Mouse (Mus musculus) ES-E14 (cell line): ENCODE data around the gene Gna14. TPM values are rescaled to one million over a fixed set of nuclear protein-coding genes. Genes with fewer than 3 reads are reported as not detected.

ENCODE experiments used
- DNase-seq: peaks from one replicate; pipeline ENCODE4 v3.0.0-alpha.2; 2013; ENCODE audit warnings: low read depth, low spot score
- H3K27ac ChIP-seq: 2 replicates; pipeline ENCODE4 v1.5.1; 2012; ENCODE audit warnings: low read depth, mild to moderate bottlenecking, low read length, moderate library complexity, mixed read lengths; ENCODE audit not compliant: poor library complexity, insufficient read depth, severe bottlenecking
- H3K36me3 ChIP-seq: 2 replicates; pipeline ENCODE4 v1.6.1; 2012; ENCODE audit warnings: mild to moderate bottlenecking, low read length, moderate library complexity, mixed read lengths; ENCODE audit not compliant: control insufficient read depth, poor library complexity, insufficient read depth, severe bottlenecking
- H3K4me1 ChIP-seq, 2 experiments: fragments of 150-350 bp in 1 of 2; sonication (generic) in 1 of 2; 2 replicates each; pipeline ENCODE4 v1.6.1; 2012; ENCODE audit warnings: low read length in 2 of 2, mild to moderate bottlenecking in 1 of 2, mixed read lengths in 1 of 2; ENCODE audit not compliant: control insufficient read depth in 2 of 2, insufficient read depth in 2 of 2, poor library complexity in 1 of 2
- H3K4me3 ChIP-seq, 2 experiments: fragments of 150-350 bp in 1 of 2; sonication (generic) in 1 of 2; 2 replicates each; pipeline ENCODE4 v1.5.1; 2012; ENCODE audit warnings: low read length in 2 of 2, low read depth in 1 of 2, mild to moderate bottlenecking in 1 of 2, mixed read lengths in 1 of 2; ENCODE audit not compliant: insufficient read depth in 1 of 2, poor library complexity in 1 of 2, severe bottlenecking in 1 of 2
- H3K9ac ChIP-seq: 2 replicates; pipeline ENCODE4 v1.6.1; 2012; ENCODE audit warnings: low read depth, mild to moderate bottlenecking, low read length, mixed read lengths; ENCODE audit not compliant: poor library complexity, insufficient read depth, severe bottlenecking
- H3K9me3 ChIP-seq: fragments of 150-350 bp; sonication (generic); 2 replicates; pipeline ENCODE4 v1.6.1; 2012; ENCODE audit warnings: low read depth, mild to moderate bottlenecking, low read length; ENCODE audit not compliant: control insufficient read depth, insufficient read depth
- CHD2 ChIP-seq: IDR thresholded peaks from 2 replicates; pipeline ENCODE4 v1.6.1; 2014; ENCODE audit warnings: mild to moderate bottlenecking, low read depth, low read length, inconsistent platforms
- HCFC1 ChIP-seq: IDR thresholded peaks from 2 replicates; pipeline ENCODE4 v1.6.1; 2012; ENCODE audit warnings: low read length, inconsistent platforms, borderline replicate concordance; ENCODE audit not compliant: insufficient read depth
- MAFK ChIP-seq: IDR thresholded peaks from 2 replicates; pipeline ENCODE4 v1.6.1; 2014; ENCODE audit warnings: mild to moderate bottlenecking, low read depth, low read length, inconsistent platforms; ENCODE audit not compliant: insufficient read depth
- ZC3H11A ChIP-seq: IDR thresholded peaks from 2 replicates; pipeline ENCODE4 v1.6.1; 2012; ENCODE audit warnings: low read depth, mild to moderate bottlenecking, inconsistent platforms, low read length, borderline replicate concordance
- ZNF384 ChIP-seq: IDR thresholded peaks from 2 replicates; pipeline ENCODE4 v1.6.1; 2012; ENCODE audit warnings: low read depth, low read length, inconsistent platforms
- in situ Hi-C, 2 experiments: fragments of 600-800 bp; cut with MboI; formaldehyde crosslinking; loops; one replicate each; pipeline ENCODE4 v1.15.1; 2025; ENCODE audit warnings: low sequenced_read_pairs in 2 of 2, inconsistent platforms in 1 of 2; ENCODE audit not compliant: unreplicated experiment in 2 of 2
- total RNA-seq: library from RNA; depleted of rRNA; stranded (reverse); fragments of 300-350 nt; gene quantifications from 2 replicates; pipeline ENCODE4 v1.2.3, GENCODE M21; 2012

The Gna14 gene
- total RNA-seq, 1 experiment: 2.5 TPM

DNA sequence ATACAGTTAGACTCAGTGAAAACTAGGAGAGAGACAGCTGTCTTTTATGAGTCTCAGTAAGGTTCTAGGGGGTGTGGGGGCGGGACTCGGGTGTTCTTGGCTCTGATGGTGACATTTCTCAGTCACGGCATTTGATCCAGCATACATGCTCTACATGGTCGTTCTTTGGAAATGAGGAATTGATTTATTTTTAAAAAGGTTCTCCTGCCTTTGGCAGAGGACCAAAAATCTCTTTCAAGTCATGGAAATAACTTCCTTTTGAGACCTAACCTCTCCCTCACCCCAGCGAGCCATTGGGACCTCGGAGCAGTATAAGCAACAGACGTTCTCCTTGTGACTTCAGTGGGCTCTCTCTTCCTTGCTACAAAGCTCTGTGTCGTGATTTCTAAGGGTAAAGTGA, 121.4 kb downstream of the Gna14 start:
- DNase-seq: no peak
- in situ Hi-C loops: loop anchor here in 1 of 2 experiments (10.0 kb wide), 1 partner anchor 192 kb away; no protein-coding TSS in a partner anchor

DNA sequence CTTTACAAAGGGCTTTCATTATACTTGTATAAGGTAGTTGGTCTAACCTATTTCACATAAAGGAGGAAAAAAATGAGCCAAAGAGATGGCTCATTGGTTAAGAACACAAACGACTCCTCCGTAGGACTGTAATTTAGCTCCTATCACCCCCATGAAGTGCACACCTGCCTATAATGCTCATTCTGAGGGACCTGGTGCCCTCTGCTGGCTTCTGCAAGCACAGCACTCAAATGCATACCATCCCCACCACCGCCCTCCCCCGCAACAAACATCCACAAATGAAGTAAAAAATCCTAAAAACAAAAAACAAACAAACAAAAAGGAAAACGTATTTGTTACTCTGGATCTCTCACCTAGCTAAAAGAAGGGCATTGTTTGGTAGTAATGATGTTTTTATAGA, 122.4 kb downstream of the Gna14 start:
- no peak overlapping the region for H3K27ac ChIP-seq
- no peak for TF ChIP-seq MAFK
- no peak for TF ChIP-seq CHD2
- TF ChIP-seq ZC3H11A: peak; percentile 98
- peak; percentile 43; the same call in 1 of the 2 replicates for TF ChIP-seq HCFC1
- TF ChIP-seq ZNF384: no peak
- peak; percentile 43 for DNase-seq
- H3K9ac ChIP-seq: no peak overlapping the region
- H3K36me3 ChIP-seq: no peaks in the 10 kb centered on the region
- no peaks in the 10 kb centered on the region for H3K4me1 ChIP-seq
- H3K9me3 ChIP-seq: no peaks in the 10 kb centered on the region
- H3K4me3 ChIP-seq: no peak overlapping the region
- in situ Hi-C loops: loop anchor here in 1 of 2 experiments (10.0 kb wide), 1 partner anchor 193 kb away; no protein-coding TSS in a partner anchor

More for the DNA sequence above, 121.4 kb downstream of the Gna14 start:
- no peaks in the 10 kb centered on the region for H3K4me1 ChIP-seq
- no peak overlapping the region for H3K9ac ChIP-seq
- H3K36me3 ChIP-seq: no peaks in the 10 kb centered on the region
- no peaks in the 10 kb centered on the region for H3K9me3 ChIP-seq
- TF ChIP-seq CHD2: no peak
- TF ChIP-seq ZNF384: no peak
- no peak for TF ChIP-seq HCFC1
- no peak for TF ChIP-seq ZC3H11A
- no peak for TF ChIP-seq MAFK
- H3K27ac ChIP-seq: no peak overlapping the region
- no peak overlapping the region for H3K4me3 ChIP-seq

DNA sequence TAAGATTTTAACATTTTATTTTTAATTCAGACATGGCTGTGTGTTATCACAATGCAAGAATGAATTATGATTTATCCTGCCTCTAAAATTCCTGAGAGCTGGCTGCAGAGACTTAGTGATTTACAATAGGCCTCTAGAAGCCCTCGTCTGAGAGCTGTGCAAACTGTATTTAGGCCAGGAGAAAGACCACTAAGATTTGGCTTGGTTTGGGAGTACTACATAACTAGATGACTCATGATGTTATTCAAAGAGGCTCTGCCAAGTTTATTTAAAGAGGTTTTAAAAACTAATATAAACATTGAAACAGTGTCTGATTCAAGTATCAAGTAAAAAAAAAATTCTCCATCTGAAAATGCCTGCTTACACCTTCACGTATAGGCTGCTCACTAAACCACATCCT, 123.0 kb downstream of the Gna14 start:
- no peaks in the 10 kb centered on the region for H3K36me3 ChIP-seq
- TF ChIP-seq HCFC1 (no peak), CHD2 (no peak), ZNF384 (no peak), ZC3H11A (no peak)
- no peak overlapping the region for H3K4me3 ChIP-seq
- no peak for DNase-seq
- no peak overlapping the region for H3K9ac ChIP-seq
- H3K27ac ChIP-seq: no peak overlapping the region
- no peaks in the 10 kb centered on the region for H3K4me1 ChIP-seq
- in situ Hi-C loops: loop anchor here in 1 of 2 experiments (10.0 kb wide), 1 partner anchor 194 kb away; no protein-coding TSS in a partner anchor
- no peaks in the 10 kb centered on the region for H3K9me3 ChIP-seq

DNA sequence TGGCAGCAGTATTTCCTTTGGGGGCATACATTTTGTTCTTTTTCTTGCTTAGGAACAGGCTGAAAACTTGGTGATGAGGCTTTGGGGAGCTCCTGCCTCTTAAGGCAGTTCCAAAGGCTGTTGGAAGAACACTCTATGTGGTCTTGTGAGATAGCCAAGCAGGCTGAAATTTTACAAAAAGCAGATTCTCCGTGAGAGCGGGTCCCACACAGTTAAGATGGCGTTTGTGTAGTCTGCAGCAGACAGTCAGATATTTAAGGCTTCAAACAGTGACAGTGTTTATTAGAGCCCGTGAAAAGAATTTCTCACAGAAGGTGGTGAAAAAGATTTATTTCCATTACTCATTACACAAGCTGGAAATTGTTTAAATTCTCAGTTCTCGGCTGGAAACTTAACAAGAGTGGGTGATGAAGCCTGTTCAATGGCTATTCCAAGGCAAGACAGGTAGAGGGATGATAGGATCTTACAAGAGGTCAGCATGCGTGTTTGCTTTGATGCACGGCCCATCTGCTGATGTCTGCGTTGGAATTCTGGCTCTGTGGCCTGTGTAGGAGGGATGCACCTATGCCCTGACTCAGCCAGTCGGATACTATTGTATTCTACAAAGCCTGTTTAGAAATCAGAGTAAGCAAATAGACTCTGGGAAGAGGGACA, 123.8 kb downstream of the Gna14 start:
- Histone ChIP-seq H3K27ac (no peak overlapping the region), H3K36me3 (no peaks in the 10 kb centered on the region), H3K9me3 (no peaks in the 10 kb centered on the region), H3K4me3 (no peak overlapping the region), H3K9ac (no peak overlapping the region), H3K4me1 (no peaks in the 10 kb centered on the region)
- DNase-seq: no peak
- TF ChIP-seq HCFC1: no peak
- TF ChIP-seq ZC3H11A: no peak
- TF ChIP-seq CHD2: no peak
- no peak for TF ChIP-seq MAFK
- no peak for TF ChIP-seq ZNF384
- in situ Hi-C loops: loop anchor here in 1 of 2 experiments (10.0 kb wide), 1 partner anchor 195 kb away; no protein-coding TSS in a partner anchor
